Mouse (Mus musculus) liver, adult 2 months (tissue): ENCODE measurements around the gene Bicra. TPM values are rescaled to one million over a fixed set of nuclear protein-coding genes. Genes with fewer than 3 reads are reported as not detected.

Source experiments
- DNase-seq: peaks from one replicate; pipeline ENCODE4 v3.0.0-alpha.2; 2011; ENCODE audit warnings: low read depth, low spot score; ENCODE audit errors: extremely low read depth
- H3K27ac ChIP-seq: fragments of 200-500 bp; replicated peaks from 2 replicates; pipeline ENCODE4 v1.5.1; 2012; ENCODE audit warnings: low read depth, mild to moderate bottlenecking, control low read depth, inconsistent platforms, low read length; ENCODE audit not compliant: insufficient read depth
- H3K27me3 ChIP-seq: fragments of 200-500 bp; 2 replicates; pipeline ENCODE4 v1.6.1; 2012; ENCODE audit warnings: mild to moderate bottlenecking, moderate library complexity, low read length, inconsistent platforms; ENCODE audit not compliant: control insufficient read depth, insufficient read depth
- H3K36me3 ChIP-seq: fragments of 200-500 bp; 2 replicates; pipeline ENCODE4 v1.6.1; 2012; ENCODE audit warnings: low read length, inconsistent platforms; ENCODE audit not compliant: control insufficient read depth, insufficient read depth
- H3K4me1 ChIP-seq: fragments of 200-500 bp; 2 replicates; pipeline ENCODE4 v1.6.1; 2011; ENCODE audit warnings: low read length; ENCODE audit not compliant: control insufficient read depth, insufficient read depth
- H3K4me3 ChIP-seq: fragments of 200-500 bp; 2 replicates; pipeline ENCODE4 v1.5.1; 2011; ENCODE audit warnings: low read depth, mild to moderate bottlenecking, control low read depth, low read length, moderate library complexity; ENCODE audit not compliant: insufficient read depth
- H3K79me2 ChIP-seq: fragments of 200-500 bp; 2 replicates; pipeline ENCODE4 v1.6.1; 2012; ENCODE audit warnings: inconsistent platforms, mild to moderate bottlenecking, low read length, moderate library complexity; ENCODE audit not compliant: control insufficient read depth, insufficient read depth
- H3K9ac ChIP-seq: fragments of 200-500 bp; 2 replicates; pipeline ENCODE4 v1.6.1; 2012; ENCODE audit warnings: low read depth, mild to moderate bottlenecking, control low read depth, inconsistent platforms, low read length
- CTCF ChIP-seq: fragments of 200-500 bp; IDR thresholded peaks from 2 replicates; pipeline ENCODE4 v1.5.1; 2011; ENCODE audit warnings: low read depth, low read length, control low read depth
- POLR2A ChIP-seq: fragments of 200-500 bp; IDR thresholded peaks from 2 replicates; pipeline ENCODE4 v1.6.1; 2011; ENCODE audit warnings: low read length, control low read depth; ENCODE audit not compliant: insufficient read depth; ENCODE audit errors: extremely low read depth
- WGBS: fragments of 180-500 bp; shearing (Covaris S2); methylation state at CpG from one replicate; pipeline ENCODE4 v1.1.7; 2018; 5-methylcytosine and 5-hydroxymethylcytosine counted together
- polyA plus RNA-seq: library from polyadenylated mRNA; depleted of rRNA; stranded (reverse); fragments of >200 nt; gene quantifications from 2 replicates; pipeline ENCODE4 v1.2.3, GENCODE M21; 2012
- total RNA-seq: library from RNA; depleted of rRNA; stranded (reverse); fragments of >200 nt; gene quantifications from 2 replicates; pipeline ENCODE4 v1.2.3, GENCODE M21; 2014

Bicra gene
- total and polyA plus RNA-seq, 2 experiments, result 0.55 to 4.6 TPM

DNA sequence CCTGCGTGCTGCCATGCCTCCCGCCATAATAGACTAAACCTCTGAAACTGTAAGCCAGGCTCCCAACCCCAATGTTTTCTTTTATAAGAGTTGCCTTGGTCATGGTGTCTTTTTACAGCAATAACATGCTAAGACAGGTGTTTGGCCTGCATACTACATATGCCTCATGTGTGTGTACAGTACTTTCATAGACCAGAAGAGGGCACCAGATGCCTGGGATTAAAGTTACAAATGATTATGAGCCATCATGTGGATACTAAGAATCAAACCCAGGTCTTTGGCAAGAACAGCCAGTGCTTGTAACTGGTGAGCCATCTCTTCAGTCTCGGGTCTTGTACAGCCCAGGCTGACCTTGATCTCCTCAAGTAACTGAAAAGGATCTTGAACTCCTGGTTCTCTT is 78.0 kb downstream of the Bicra start:
- no peak overlapping the region for H3K9ac ChIP-seq
- H3K27me3 ChIP-seq, result no peaks in the 10 kb centered on the region
- no peak for DNase-seq
- H3K4me3 ChIP-seq, result no peak overlapping the region
- H3K36me3 ChIP-seq, result peaks cover 7% of the 10 kb centered on the region; the same call in 1 of the 2 replicates
- WGBS, result 99% methylated on average over 3 of the region's 3 CpGs
- H3K27ac ChIP-seq, result no peak overlapping the region
- H3K79me2 ChIP-seq, result no peaks in the 10 kb centered on the region
- H3K4me1 ChIP-seq, result no peaks in the 10 kb centered on the region
- TF ChIP-seq POLR2A (no peak), CTCF (peak; percentile 19; the same call in 1 of the 2 replicates)

DNA sequence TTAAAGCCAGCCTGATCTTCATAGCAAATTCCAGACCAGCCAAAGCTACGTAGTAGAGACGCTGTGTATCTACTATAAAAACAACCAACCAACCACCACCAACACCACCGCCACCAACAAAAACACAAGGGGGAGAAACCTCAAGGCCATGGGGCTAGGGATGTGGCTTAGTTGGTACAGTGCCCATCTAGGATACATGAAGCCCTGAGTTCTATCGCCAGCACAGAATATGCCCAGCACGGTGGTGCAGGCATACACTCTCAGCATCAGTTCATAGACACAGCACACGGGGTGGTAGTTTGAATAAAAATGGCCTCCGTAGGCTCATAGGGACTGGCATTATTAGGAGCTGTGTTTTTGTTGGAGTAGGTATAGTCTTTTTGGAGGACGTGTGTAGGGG is 79.4 kb downstream of the Bicra start:
- no peak overlapping the region for H3K9ac ChIP-seq
- no peaks in the 10 kb centered on the region for H3K4me1 ChIP-seq
- no peak overlapping the region for H3K27ac ChIP-seq
- no peaks in the 10 kb centered on the region for H3K79me2 ChIP-seq
- H3K4me3 ChIP-seq, result no peak overlapping the region
- 92% methylated on average over 8 of the region's 8 CpGs for WGBS
- TF ChIP-seq CTCF (no peak), POLR2A (no peak)
- H3K36me3 ChIP-seq, result peaks cover 7% of the 10 kb centered on the region; the same call in 1 of the 2 replicates
- no peak for DNase-seq
- no peaks in the 10 kb centered on the region for H3K27me3 ChIP-seq

GRCm38 (mm10) chr7:15967312-15967711 is 80.4 kb downstream of the Bicra start, which contains the start of gene Ehd2:
Gene Ehd2 (minus strand): TSS chr7:15967567.
- 5% methylated on average over 22 of the region's 22 CpGs for WGBS
- peak within 1 kb of the TSS; percentile 46 for H3K9ac ChIP-seq
- no peaks in the 10 kb centered on the region for H3K27me3 ChIP-seq
- peak; percentile 35 for DNase-seq
- no peaks in the 10 kb centered on the region for H3K4me1 ChIP-seq
- no peak within 1 kb of the TSS for H3K27ac ChIP-seq
- H3K4me3 ChIP-seq, result peak within 1 kb of the TSS; percentile 53
- peaks cover 4% of the 10 kb centered on the region; the same call in 1 of the 2 replicates for H3K36me3 ChIP-seq
- peak; percentile 87 for TF ChIP-seq CTCF
- TF ChIP-seq POLR2A, result no peak
- no peaks in the 10 kb centered on the region for H3K79me2 ChIP-seq

GRCm38 (mm10) chr7:15966489-15966888 is 81.2 kb downstream of the Bicra start:
- peak overlapping the region; percentile 10; the same call in 1 of the 2 replicates for H3K4me3 ChIP-seq
- H3K27me3 ChIP-seq, result no peaks in the 10 kb centered on the region
- H3K27ac ChIP-seq, result no peak overlapping the region
- H3K4me1 ChIP-seq, result no peaks in the 10 kb centered on the region
- H3K36me3 ChIP-seq, result no peaks in the 10 kb centered on the region; the same call in 1 of the 2 replicates
- H3K79me2 ChIP-seq, result no peaks in the 10 kb centered on the region
- TF ChIP-seq CTCF, result no peak
- TF ChIP-seq POLR2A, result no peak
- WGBS, result 76% methylated on average over 3 of the region's 3 CpGs
- DNase-seq, result no peak
- H3K9ac ChIP-seq, result no peak overlapping the region; the same call in 1 of the 2 replicates

GRCm38 (mm10) chr7:15963798-15964652 is 83.7 kb downstream of the Bicra start:
- Histone ChIP-seq H3K4me3 (no peak overlapping the region), H3K27ac (no peak overlapping the region), H3K79me2 (no peaks in the 10 kb centered on the region), H3K36me3 (no peaks in the 10 kb centered on the region), H3K4me1 (no peaks in the 10 kb centered on the region), H3K27me3 (no peaks in the 10 kb centered on the region), H3K9ac (no peak overlapping the region)
- TF ChIP-seq POLR2A, result no peak
- TF ChIP-seq CTCF, result no peak
- 75% methylated on average over 32 of the region's 32 CpGs for WGBS
- DNase-seq, result no peak
